Mouse (Mus musculus): ENCODE measurements around the gene Brca1. TPM values are rescaled to one million over a fixed set of nuclear protein-coding genes. Genes with fewer than 3 reads are reported as not detected.

The Brca1 gene
- polyA plus RNA-seq, 1 experiment from 2014 or later: 23.0 TPM

GRCm38 (mm10) chr11:101576116-101576515 is 24.4 kb upstream of the Brca1 start:
- no peaks in the 10 kb centered on the region for H3K9me3 ChIP-seq (replicated peaks)
- no peaks in the 10 kb centered on the region for H3K4me1 ChIP-seq
- H3K4me3 ChIP-seq: no peak overlapping the region
- no peak overlapping the region for H3K27ac ChIP-seq (replicated peaks)
- no peak for DNase-seq (ENCODE audit: low spot score)
- peaks cover 98% of the 10 kb centered on the region for H3K36me3 ChIP-seq
- WGBS: 79% methylated on average over 6 of the region's 6 CpGs
- H3K27me3 ChIP-seq (ENCODE audit: low read depth, poor library complexity, severe bottlenecking): no peaks in the 10 kb centered on the region

GRCm38 (mm10) chr11:101568421-101568820 is 16.7 kb upstream of the Brca1 start:
- Histone ChIP-seq H3K4me3 (no peak overlapping the region), H3K27me3 (ENCODE audit: low read depth, poor library complexity, severe bottlenecking) (no peaks in the 10 kb centered on the region), H3K27ac (replicated peaks) (no peak overlapping the region), H3K4me1 (no peaks in the 10 kb centered on the region), H3K9me3 (replicated peaks) (no peaks in the 10 kb centered on the region), H3K36me3 (peaks cover 96% of the 10 kb centered on the region)
- WGBS: 79% methylated on average over 3 of the region's 3 CpGs
- no peak for DNase-seq (ENCODE audit: low spot score)

DNA sequence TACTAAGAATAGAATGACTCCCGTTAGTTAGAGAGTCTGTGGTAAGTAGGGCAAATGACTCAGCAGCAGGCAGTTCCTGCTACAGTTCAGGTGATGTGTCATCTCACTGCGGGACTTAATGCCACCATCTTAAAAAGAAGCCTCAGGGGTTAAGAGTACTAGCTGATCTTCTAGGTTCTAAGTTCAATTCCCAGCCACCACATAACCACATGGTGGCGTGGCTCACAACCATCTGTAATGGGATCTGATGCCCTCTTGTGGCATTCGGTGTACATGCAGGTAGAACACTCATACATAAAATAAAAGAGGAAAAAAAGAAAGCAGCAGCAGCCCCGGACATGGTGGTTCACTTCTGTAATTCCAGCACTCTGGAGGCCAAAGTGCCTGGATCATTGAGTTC is 10.6 kb upstream of the Brca1 start:
- H3K4me1 ChIP-seq: no peaks in the 10 kb centered on the region
- H3K27me3 ChIP-seq (ENCODE audit: low read depth, poor library complexity, severe bottlenecking): no peaks in the 10 kb centered on the region
- no peak overlapping the region for H3K27ac ChIP-seq (replicated peaks)
- no peaks in the 10 kb centered on the region for H3K9me3 ChIP-seq (replicated peaks)
- H3K36me3 ChIP-seq: peaks cover 89% of the 10 kb centered on the region
- no peak overlapping the region for H3K4me3 ChIP-seq
- 48% methylated on average over 5 of the region's 5 CpGs for WGBS
- DNase-seq (ENCODE audit: low spot score): peak; percentile 46

DNA sequence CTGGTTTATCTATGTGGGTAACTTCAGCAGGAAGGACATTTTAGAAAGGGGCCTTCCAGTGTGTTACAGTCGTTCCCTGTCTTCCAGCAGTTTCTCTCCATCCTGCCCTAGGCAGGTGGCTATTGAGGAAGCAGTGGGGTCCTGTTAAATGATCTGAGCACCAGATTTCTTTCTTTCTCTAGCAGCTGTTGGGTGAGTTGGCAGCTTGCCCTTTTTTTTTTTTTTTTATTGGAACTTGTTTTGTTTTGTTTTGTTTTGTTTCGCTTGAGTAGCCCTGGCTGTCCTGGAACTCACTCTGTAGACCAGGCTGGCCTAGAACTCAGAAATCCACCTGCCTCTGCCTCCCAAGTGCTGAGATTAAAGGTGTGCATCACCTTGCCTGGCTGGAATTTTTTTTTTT is 5.2 kb upstream of the Brca1 start:
- H3K4me3 ChIP-seq: no peak overlapping the region

DNA sequence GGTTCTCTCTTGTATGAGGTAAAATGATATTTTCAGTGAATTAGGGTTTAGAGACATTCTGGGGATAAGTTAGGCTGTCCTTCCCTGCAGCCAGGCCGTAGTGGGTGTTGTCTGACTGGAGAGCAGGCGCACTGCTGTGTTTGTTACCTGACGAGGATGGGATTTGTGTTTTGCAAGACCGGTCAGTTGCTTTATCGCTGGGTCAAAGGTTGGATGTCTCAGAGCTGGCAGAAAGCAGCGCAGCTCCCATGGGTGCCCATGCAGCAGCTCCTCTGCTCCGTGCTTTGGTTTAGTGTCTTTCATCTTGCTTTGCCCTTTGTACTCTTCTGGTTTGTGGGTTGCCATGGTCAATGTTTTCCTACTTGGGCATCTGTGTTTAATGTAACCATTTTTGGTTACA is 4.8 kb upstream of the Brca1 start:
- H3K4me3 ChIP-seq: no peak overlapping the region
- H3K27me3 ChIP-seq (ENCODE audit: low read depth, poor library complexity, severe bottlenecking): no peaks in the 10 kb centered on the region
- H3K27ac ChIP-seq (replicated peaks): no peak overlapping the region
- H3K36me3 ChIP-seq: peaks cover 61% of the 10 kb centered on the region
- H3K9me3 ChIP-seq (replicated peaks): no peaks in the 10 kb centered on the region
- WGBS: 91% methylated on average over 7 of the region's 7 CpGs
- DNase-seq (ENCODE audit: low spot score): no peak
- peaks cover 12% of the 10 kb centered on the region for H3K4me1 ChIP-seq

More for the DNA sequence above, 5.2 kb upstream of the Brca1 start:
- H3K36me3 ChIP-seq: peaks cover 61% of the 10 kb centered on the region
- no peak for DNase-seq (ENCODE audit: low spot score)
- no peak overlapping the region for H3K27ac ChIP-seq (replicated peaks)
- no peaks in the 10 kb centered on the region for H3K27me3 ChIP-seq (ENCODE audit: low read depth, poor library complexity, severe bottlenecking)
- 92% methylated on average over 2 of the region's 2 CpGs for WGBS
- H3K4me1 ChIP-seq: peaks cover 12% of the 10 kb centered on the region
- H3K9me3 ChIP-seq (replicated peaks): no peaks in the 10 kb centered on the region

GRCm38 (mm10) chr11:101553354-101553930 is 1.7 kb upstream of the Brca1 start:
- WGBS: 30% methylated on average over 8 of the region's 8 CpGs
- H3K36me3 ChIP-seq: peaks cover 47% of the 10 kb centered on the region
- DNase-seq (ENCODE audit: low spot score): no peak

DNA sequence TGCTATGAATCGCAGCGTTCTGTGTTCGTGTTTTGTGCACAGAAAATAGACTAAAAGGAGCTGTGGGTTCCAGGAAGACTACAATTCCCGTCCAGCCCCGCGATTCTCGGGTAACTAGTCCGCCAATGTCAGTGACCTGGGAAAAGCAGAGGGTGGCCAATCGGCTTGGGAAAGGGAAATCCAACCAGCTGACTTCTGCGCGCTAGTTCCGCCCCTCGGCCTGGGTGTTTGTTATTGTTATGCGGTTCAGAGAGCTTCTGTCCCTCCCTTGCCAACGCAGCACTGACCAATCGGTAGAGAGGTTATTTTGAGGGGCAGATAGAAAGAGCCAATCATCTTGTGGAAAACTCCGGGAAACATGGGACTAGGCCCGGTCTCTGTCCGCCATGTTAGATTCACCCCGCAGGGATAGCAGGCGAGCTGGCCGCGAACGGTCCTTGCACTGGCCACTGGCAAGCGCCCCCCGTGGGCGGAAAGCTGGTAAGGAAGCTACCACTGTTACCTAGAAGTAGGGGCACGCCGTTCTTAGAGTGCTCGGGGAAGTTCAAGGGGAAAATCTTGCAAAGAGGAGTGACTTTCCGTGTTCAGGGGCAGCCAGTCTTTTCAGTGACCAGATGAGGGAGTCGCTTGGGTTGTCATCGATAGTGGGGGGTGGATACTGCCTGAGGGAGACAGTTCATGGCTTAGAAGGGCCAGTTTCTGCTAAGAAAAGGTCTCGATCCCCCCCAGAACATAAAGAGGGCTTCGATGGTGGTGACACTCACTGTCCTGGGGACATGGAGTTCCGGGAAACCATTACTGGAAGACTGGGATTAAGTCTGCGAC is 933 bp upstream of the Brca1 start:
- H3K27ac ChIP-seq (replicated peaks): peak overlapping the region; percentile 98
- H3K36me3 ChIP-seq: peaks cover 47% of the 10 kb centered on the region
- H3K4me1 ChIP-seq: peaks cover 26% of the 10 kb centered on the region
- WGBS: under 1% methylated on average over 37 of the region's 37 CpGs
- H3K4me3 ChIP-seq: peak overlapping the region; percentile 72
- H3K9me3 ChIP-seq (replicated peaks): no peaks in the 10 kb centered on the region
- peak; percentile 97 for DNase-seq (ENCODE audit: low spot score)
- H3K27me3 ChIP-seq (ENCODE audit: low read depth, poor library complexity, severe bottlenecking): no peaks in the 10 kb centered on the region

More at GRCm38 (mm10) chr11:101553354-101553930, 1.7 kb upstream of the Brca1 start:
- peak overlapping the region; percentile 98 for H3K27ac ChIP-seq (replicated peaks)
- H3K27me3 ChIP-seq (ENCODE audit: low read depth, poor library complexity, severe bottlenecking): no peaks in the 10 kb centered on the region
- H3K4me3 ChIP-seq: peak overlapping the region; percentile 72
- H3K9me3 ChIP-seq (replicated peaks): no peaks in the 10 kb centered on the region
- peaks cover 26% of the 10 kb centered on the region for H3K4me1 ChIP-seq

DNA sequence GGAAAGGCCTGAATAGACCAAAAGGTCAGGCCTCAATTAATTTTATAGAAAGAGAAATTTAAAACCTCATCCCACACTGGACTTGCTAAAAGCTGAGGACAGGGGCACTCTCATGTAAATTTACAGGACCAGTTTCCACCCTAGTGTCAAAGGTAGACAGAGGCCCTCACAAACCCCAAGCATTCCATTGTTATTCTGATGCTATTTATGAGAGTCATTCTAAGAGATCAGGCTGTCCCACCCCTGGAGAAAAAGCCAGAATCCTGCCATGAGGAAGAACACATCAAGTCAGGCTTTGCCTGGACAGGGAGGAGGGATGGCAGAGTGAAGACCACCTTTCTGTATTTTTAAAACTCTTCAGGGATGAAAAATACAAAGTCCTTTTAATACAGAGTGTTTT is 3.2 kb downstream of the Brca1 start:
- Histone ChIP-seq H3K36me3 (peaks cover 57% of the 10 kb centered on the region), H3K27ac (replicated peaks) (no peak overlapping the region), H3K9me3 (replicated peaks) (no peaks in the 10 kb centered on the region), H3K4me3 (no peak overlapping the region), H3K27me3 (ENCODE audit: low read depth, poor library complexity, severe bottlenecking) (no peaks in the 10 kb centered on the region), H3K4me1 (peaks cover 17% of the 10 kb centered on the region)
- DNase-seq (ENCODE audit: low spot score): no peak

GRCm38 (mm10) chr11:101544132-101544531 is 7.6 kb downstream of the Brca1 start:
- no peaks in the 10 kb centered on the region for H3K27me3 ChIP-seq (ENCODE audit: low read depth, poor library complexity, severe bottlenecking)
- H3K36me3 ChIP-seq: peaks cover 87% of the 10 kb centered on the region
- H3K9me3 ChIP-seq (replicated peaks): no peaks in the 10 kb centered on the region
- peaks cover 7% of the 10 kb centered on the region for H3K4me1 ChIP-seq
- DNase-seq (ENCODE audit: low spot score): no peak
- H3K27ac ChIP-seq (replicated peaks): no peak overlapping the region
- H3K4me3 ChIP-seq: no peak overlapping the region
- 93% methylated on average over 1 of the region's 1 CpGs for WGBS

DNA sequence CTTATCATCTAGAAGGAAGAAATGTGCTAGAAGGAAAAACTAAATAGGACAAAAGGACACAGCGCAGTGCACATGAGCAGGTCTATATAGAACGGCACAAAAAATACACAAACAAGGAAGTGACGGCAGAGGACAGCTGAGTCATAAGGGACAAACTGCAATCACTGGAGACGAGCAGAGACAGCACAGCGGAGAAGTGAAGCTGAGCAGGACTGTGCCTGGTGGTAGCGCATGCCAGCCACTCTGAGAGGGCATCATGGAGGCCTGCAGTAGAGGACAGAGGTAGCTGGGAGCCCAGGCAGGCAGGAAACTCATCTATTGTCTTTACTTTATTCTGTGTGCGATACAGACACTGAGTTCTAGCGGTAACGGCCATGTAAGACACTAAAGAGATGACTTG is 8.2 kb downstream of the Brca1 start:
- WGBS: 93% methylated on average over 9 of the region's 9 CpGs
- Histone ChIP-seq H3K36me3 (peaks cover 86% of the 10 kb centered on the region), H3K4me3 (no peak overlapping the region), H3K4me1 (peaks cover 7% of the 10 kb centered on the region), H3K27ac (replicated peaks) (no peak overlapping the region), H3K27me3 (ENCODE audit: low read depth, poor library complexity, severe bottlenecking) (no peaks in the 10 kb centered on the region), H3K9me3 (replicated peaks) (no peaks in the 10 kb centered on the region)
- DNase-seq (ENCODE audit: low spot score): no peak

- Histone ChIP-seq H3K4me3 (no peak overlapping the region), H3K27me3 (ENCODE audit: low read depth, poor library complexity, severe bottlenecking) (no peaks in the 10 kb centered on the region), H3K36me3 (peaks cover 98% of the 10 kb centered on the region), H3K9me3 (replicated peaks) (no peaks in the 10 kb centered on the region), H3K27ac (replicated peaks) (no peak overlapping the region), H3K4me1 (no peaks in the 10 kb centered on the region)
- 88% methylated on average over 4 of the region's 4 CpGs for WGBS
- no peak for DNase-seq (ENCODE audit: low spot score)
Observed at GRCm38 (mm10) chr11:101526686-101527085, 25.1 kb downstream of the Brca1 start.

GRCm38 (mm10) chr11:101525936-101526595 is 25.7 kb downstream of the Brca1 start:
- Histone ChIP-seq H3K27me3 (ENCODE audit: low read depth, poor library complexity, severe bottlenecking) (no peaks in the 10 kb centered on the region), H3K36me3 (peaks cover 96% of the 10 kb centered on the region), H3K27ac (replicated peaks) (no peak overlapping the region), H3K4me3 (no peak overlapping the region), H3K9me3 (replicated peaks) (no peaks in the 10 kb centered on the region), H3K4me1 (no peaks in the 10 kb centered on the region)
- no peak for DNase-seq (ENCODE audit: low spot score)
- 93% methylated on average over 9 of the region's 9 CpGs for WGBS

DNA sequence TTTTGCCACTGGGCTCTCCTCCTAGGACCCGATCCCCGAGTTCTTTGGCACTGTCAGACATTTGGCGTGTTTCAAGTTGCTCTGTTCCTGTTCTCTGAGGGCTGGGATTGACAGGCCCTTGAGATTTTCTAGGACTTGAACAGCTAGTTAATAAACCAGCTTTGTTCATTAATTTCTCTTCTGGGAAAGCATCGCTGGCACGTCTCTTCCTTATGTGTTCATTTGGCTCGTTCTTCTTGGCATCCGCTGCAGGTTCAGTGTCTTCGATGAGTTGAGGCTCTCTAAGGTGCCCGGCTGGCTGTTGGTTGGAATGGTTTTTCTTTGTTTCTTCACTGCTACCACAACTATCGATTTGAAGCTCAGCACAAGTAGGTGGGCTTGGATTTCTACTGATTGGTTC is 26.7 kb downstream of the Brca1 start:
- no peaks in the 10 kb centered on the region for H3K9me3 ChIP-seq (replicated peaks)
- H3K4me1 ChIP-seq: no peaks in the 10 kb centered on the region
- H3K36me3 ChIP-seq: peaks cover 92% of the 10 kb centered on the region
- no peaks in the 10 kb centered on the region for H3K27me3 ChIP-seq (ENCODE audit: low read depth, poor library complexity, severe bottlenecking)
- H3K27ac ChIP-seq (replicated peaks): no peak overlapping the region
- DNase-seq (ENCODE audit: low spot score): no peak
- H3K4me3 ChIP-seq: no peak overlapping the region
- 94% methylated on average over 10 of the region's 10 CpGs for WGBS

Measured in midbrain, embryonic 10.5 days (tissue).